Mouse (Mus musculus): ENCODE results near the gene Ccno.
"Not testable (repeated sequence)": the region's sequence is repeated elsewhere in the genome, so short reads cannot be mapped to it uniquely, and the experiment has no call there.

The Ccno gene

DNA sequence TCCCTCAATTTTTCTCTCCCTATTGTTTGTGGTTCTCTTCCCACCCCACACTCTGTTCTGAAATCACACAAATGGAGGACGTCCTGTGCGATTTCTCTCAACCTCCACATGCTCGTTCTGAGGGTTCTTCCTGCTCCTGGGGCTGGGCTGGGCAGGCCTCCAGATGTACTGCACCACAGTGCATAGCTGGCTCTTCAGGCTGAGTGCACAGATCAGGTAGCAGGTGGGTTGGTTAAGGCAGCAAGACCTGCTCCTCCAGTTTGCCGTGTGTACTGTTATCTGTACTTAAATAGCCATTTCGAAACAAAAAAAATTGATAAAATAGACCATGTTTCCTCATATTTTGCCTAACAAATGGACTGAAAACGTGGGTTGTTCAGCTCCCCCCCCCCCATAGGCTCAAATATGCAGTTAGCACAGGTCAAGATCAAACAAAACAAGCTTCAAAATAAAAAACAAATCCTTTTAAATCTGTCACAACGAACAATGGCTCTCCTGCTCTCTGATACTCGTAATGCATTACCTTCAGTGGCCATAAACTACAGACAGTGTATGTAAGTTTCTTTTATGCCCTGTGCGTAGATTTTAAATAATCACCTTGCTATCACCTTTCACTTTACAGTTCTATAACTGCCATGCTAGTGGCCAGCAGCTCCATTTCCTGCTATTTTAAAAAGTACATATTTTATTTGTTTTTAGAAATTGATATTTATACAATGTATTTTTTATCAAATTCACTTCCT lies 13.1 kb downstream of the Ccno start:
- no peak for DNase-seq (ENCODE audit: low spot score)

DNA sequence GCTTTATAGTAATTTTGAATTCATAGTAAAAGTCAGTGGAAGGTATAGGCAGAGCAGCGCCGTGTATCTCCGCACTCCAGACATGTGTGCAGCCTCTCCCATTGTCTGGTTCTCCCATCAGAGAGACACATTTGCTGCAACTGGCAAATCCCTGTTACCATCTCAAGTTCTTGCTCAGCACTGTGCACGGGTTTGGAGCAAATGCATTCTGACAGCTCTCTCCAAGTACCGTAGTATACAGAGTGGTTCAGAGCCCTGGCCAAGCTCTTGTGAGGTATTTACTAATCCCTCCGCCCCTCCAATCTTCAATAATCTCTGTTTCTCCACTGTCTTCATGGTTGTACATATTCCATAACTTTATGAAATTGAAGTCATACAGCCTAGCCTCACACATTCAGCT lies 25.1 kb downstream of the Ccno start:
- no peak for DNase-seq (ENCODE audit: low spot score)

DNA sequence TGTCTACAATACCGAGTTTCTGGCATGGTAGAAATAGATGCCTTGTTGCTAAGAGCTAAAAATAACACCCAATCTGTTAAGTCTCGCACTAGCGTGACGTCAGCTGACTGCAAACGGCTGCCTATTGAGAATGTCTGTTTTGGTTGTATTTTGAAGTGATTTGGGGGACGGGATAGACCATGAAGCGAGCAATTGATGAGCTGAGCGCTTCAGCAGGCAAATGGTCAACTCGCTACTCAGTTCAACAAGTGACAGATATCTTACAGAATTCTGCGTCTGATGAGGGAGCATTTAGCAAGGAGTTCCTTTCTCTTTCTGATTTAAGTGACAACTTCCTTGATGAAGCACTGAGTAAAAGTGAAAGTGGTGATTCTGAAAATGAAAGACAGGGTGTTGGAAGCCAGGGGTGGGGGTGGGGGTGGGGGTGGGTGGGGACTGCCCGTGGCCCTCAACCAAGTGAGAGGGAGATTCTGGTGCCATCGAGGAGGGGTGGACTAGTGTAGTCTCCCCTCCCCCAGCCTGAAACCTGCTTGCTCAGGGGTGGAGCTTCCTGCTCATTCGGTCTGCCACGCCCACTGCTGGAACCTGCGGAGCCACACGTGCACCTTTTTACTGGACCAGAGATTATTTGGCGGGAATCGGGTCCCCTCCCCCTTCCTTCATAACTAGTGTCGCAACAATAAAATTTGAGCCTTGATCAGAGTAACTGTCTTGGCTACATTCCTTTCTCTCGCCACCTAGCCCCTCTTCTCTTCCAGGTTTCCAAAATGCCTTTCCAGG lies 25.8 kb downstream of the Ccno start:
- not testable (repeated sequence) for DNase-seq (ENCODE audit: low spot score)

DNA sequence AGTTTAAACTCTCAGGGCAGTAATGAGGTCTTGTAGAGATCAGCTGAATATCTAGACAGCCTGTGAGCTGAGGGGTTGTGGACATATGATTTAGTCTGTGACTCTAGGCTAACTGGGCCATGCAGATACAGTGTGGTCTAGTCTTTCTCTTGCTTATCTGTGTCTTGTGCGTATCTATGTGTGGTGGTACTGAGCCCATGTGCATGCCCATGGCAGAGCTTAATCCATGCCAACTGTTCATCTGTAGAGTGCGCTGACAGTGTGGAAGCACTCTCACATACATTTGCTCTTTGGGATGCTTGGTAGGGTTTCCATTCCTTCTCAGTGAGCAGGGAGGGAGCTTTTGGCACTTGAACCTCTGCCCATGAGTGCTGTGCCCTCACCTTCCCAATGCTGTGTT lies 33.9 kb downstream of the Ccno start:
- DNase-seq (ENCODE audit: low spot score), result no peak

DNA sequence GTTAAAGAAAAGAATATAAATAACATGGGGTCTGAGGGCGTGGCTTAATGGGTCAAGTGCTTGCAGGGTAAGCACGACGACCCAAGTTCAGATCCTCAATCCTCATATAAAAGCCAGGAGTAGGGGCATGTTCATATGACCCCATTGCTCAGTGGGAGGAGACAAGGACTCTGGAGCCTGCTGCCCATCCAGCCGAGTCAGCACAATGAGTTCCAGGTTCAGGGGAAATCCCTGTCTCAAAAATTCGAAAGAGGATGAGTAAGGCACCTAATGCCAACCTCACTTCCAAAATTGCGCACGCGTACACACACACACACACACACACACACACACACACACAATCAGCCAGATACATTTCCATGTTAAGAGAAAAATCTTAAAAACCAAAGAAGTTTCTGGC lies 34.9 kb downstream of the Ccno start:
- DNase-seq (ENCODE audit: low spot score), result no peak

DNA sequence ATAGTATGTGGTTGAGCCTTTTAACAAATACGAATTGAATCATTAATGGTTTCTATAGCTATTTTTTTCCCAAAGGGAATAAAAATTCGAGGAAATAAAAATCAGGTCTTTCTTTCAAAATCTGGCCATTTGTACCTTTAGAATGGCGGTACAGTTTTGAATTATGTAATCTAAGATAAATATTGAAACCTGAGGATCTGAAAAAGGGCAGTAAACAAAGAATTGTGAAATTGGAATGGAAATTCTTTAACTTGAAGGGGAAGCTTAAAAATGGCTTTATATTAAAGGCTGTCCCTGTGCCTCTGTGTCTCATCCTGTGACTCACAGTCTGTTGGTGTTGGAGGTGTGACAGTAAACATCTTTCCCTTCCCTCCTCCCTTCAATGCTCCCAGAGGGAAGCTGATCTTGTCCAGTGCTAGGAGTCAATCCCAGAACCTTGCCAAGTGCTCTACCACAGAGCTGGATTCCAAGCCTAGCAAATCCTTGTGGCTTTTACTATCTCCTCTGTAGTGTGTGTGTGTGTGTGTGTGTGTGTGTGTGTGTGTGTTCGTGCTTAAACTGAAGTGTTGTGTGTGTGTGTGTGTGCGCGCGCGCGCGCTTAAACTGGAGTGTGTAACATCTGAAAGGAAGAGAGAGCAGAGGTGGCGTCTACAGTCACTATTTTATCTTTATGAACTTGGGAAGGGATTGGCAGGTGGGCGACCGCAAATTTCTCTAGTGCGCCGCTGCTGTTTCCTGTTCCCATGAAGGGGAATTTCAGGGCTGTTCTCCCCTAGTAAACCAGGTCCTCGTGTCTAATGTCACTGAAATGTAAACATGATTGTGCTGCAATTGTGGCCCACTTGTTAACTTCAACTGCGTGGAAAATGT lies 35.9 kb downstream of the Ccno start:
- no peak for DNase-seq (ENCODE audit: low spot score)

DNA sequence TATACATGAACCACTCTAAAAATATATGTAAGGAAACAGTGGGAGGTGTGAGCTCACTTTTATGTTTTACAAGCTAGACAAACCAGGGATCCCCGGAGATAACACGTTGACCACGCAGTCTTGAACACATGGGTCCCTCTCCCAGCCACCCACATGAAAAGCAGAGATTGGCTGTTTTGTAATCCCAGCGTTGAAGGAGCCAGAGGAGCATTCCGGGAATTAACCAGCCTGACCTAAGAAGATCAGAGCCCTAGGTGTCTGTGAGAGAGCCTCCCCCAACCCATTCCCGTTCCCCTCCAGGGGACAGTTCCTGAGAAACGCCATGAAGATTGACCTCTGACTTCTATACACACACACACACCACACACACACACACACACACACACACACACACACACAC lies 43.7 kb downstream of the Ccno start:
- DNase-seq (ENCODE audit: low spot score), result no peak

DNA sequence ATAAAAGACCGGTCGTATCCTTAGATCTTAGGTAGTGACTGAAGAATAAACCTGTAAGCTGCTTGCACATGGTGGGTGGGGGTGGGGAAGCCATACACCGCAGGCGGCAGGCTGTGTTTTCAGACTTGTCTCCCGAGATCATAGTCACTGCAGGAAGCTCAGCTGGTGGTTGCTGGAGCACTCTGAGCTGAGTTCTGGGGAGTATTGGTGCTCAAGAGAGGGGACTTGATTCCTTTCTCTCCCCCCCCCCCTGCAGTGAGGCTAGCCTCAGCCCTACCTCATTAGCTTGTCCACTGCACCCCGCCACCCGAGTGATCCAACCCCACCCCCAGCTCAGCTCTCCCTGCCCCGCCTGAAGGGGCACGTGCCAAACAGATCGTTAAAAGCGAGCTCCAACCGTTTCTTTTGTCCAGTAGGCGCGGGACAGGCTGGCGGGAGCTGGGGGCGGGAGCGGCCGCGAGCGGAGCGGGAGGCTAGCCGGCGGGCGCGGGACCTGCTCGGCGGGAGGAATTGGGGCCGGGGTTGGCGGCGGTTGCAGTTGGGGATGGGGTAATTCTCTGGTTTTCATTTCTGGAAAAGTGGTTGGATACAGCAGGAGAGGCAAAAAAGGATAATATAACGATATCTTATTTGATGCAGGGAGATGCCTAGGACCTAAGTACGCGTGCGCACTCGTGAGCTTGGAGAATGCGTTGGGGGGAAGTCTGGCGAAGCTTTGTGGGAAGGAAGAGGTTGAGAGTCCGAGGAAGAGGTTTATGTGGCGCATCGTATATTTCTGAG lies 44.4 kb downstream of the Ccno start:
- peak; percentile 42 for DNase-seq (ENCODE audit: low spot score)

DNA sequence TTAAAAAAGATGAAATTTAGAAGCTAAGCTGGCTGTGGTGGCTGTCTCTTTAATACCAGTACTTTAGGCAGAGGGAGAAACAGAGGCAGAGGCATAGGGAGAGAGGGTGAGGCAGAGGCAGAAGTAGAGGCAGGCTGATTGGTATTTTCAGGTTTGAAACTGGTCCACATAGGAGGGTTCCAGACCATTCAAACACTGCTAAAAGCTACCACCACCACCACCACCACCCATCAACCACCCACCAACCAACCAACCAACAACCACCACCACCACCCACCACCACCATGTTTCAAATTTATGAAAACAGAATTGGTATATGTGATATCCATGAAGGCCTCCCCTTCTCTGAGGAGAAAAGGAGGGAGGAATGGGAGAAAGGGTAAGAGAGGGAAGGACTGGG lies 45.2 kb downstream of the Ccno start:
- no peak for DNase-seq (ENCODE audit: low spot score)

DNA sequence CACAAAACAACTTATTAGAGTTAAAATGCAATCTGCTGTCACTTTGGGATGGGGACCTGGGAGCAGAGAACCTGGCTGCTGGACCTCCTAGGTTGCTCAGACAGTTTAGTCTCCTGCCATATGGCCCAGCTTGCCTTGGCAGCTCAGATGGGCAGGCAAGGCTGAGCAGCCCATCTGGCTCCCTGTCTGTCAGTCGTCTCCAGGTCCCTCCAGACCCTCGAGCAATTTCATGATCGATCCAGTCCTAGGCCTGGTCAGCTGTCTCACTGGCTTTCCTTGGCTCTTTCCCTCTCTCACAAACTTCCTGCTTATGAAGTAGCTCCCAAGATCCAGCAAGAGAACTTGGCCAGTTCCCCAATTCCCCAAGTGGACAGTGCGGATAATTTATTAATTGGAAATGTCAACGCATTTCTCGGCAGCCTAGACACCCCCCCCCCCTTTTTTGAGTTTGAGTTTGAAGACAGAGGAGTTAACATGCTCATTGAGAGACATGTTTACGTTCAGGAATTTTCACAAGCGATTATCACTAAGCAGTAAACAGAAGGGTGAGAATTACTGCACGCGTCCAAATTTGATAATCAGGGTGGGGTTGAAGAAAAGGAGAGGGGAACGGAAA lies 46.8 kb downstream of the Ccno start:
- DNase-seq (ENCODE audit: low spot score), result no peak

DNA sequence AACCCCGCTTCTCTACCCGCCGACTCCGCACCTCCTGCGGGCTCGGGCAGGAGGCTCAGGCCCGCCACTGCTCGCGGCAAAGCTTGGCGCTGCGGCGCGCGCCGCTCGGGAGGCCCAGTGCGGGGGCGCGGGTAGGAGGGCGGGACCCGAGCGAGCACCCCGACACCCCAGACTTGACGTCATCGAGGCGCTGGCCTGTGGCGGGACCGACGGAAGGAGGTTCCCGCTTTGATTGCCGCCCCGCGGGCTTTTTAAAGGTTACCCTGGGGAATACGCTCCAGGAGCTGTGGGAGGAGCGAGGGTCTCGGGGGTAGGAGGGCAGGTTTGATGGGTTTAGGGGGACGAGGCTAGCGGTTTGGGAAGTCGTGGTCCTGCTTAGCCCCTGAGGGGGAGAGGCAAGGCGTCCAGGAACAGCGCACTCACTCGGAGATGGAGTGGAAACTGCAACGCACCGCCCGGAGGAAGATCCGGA lies 47.4 kb downstream of the Ccno start, which contains the start of gene Cdc20b:
Cdc20b (plus strand) TSS at position 162 of the 472 bp plus-strand sequence.
- no peak for DNase-seq (ENCODE audit: low spot score)

DNA sequence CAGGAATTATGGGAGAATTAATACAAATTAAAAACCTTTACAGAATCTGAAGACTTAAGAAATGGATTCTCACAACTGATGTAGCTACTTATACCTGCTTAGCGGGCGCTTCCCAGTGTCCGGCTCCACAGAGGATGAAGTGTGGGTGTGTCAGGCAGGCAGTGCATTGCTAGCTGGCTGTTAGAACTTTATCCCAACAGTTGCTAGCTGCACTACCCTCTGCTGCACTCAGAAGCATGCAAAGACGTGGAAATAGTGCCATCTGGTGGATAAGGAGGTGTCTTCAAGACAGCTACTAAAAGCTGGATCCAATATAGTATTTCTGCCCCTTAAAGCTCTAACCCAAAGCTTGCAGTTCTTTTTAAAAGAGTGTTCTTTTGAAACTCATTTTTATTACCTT lies 48.2 kb downstream of the Ccno start:
- peak; percentile 78 for DNase-seq (ENCODE audit: low spot score)

All from yolk sac, embryonic 10.5 days (tissue).